Mouse (Mus musculus) layer of hippocampus, adult 8-10 months (tissue): ENCODE results near the gene Gm13695. TPM values are rescaled to one million over a fixed set of nuclear protein-coding genes. Genes with fewer than 3 reads are reported as not detected.

Source experiments
- total RNA-seq, 4 experiments: library from RNA; stranded (reverse); gene quantifications; 2 replicates each; pipeline ENCODE4 v1.2.4; 2022

The Gm13695 gene
- total RNA-seq, 4 experiments from 2014 or later, result 1.5 to 1.6 TPM; not detected in 2

Other genes starting within 250 kb of the Gm13695 start
- 10 to 100 TPM; 61.5 to 76.4 (median 72.2) TPM for gene Itgav, start 242.9 kb upstream of the Gm13695 start, total RNA-seq
- gene Fam171b, start 154.7 kb upstream of the Gm13695 start, total RNA-seq, result 100 to 1,000 TPM; 184 to 209 (median 204) TPM
- not detected for gene Zswim2, start 26.1 kb upstream of the Gm13695 start, total RNA-seq
- 1 to 10 TPM; 1.5 to 2.1 (median 1.8) TPM for gene Gm13698, start 11.6 kb upstream of the Gm13695 start, total RNA-seq
- 1 to 10 TPM; 1.5 to 2.1 (median 1.8) TPM for gene Gm13693, start 5.8 kb upstream of the Gm13695 start, total RNA-seq
- 1 to 10 TPM; 1.5 to 2.1 (median 1.8) TPM for gene Gm13696, start 5.8 kb downstream of the Gm13695 start, total RNA-seq
- gene Gm13694, start 11.6 kb downstream of the Gm13695 start, total RNA-seq, result 1 to 10 TPM; 1.5 to 2.1 (median 1.8) TPM
- 1 to 10 TPM; 1.5 to 2.1 (median 1.8) TPM for gene Gm13697, start 17.4 kb downstream of the Gm13695 start, total RNA-seq
- gene Gm13691, start 23.2 kb downstream of the Gm13695 start, total RNA-seq, result 1 to 10 TPM; 1.5 to 2.1 (median 1.8) TPM